Mouse (Mus musculus) heart, embryonic 10.5 days (tissue): ENCODE measurements around the gene Cpt1a. TPM values are rescaled to one million over a fixed set of nuclear protein-coding genes. Genes with fewer than 3 reads are reported as not detected.

Source experiments
- DNase-seq: peaks from one replicate; pipeline ENCODE4 v3.0.0-alpha.2; 2017; ENCODE audit warnings: low spot score
- H3K27ac ChIP-seq: fragments of 300-500 bp; sonication (generic); 2 replicates; pipeline ENCODE4 v1.5.1; 2016; ENCODE audit warnings: mild to moderate bottlenecking
- H3K27me3 ChIP-seq: fragments of 300-500 bp; sonication (generic); 2 replicates; pipeline ENCODE4 v1.6.1; 2016; ENCODE audit warnings: mild to moderate bottlenecking; ENCODE audit not compliant: poor library complexity, insufficient read depth, severe bottlenecking
- H3K36me3 ChIP-seq: fragments of 300-500 bp; sonication (generic); 2 replicates; pipeline ENCODE4 v1.6.1; 2016; ENCODE audit warnings: mild to moderate bottlenecking, moderate library complexity
- H3K4me1 ChIP-seq: fragments of 300-500 bp; sonication (generic); 2 replicates; pipeline ENCODE4 v1.6.1; 2016; ENCODE audit warnings: mild to moderate bottlenecking
- H3K4me3 ChIP-seq: fragments of 300-500 bp; sonication (generic); 2 replicates; pipeline ENCODE4 v1.5.1; 2016; ENCODE audit warnings: mild to moderate bottlenecking, moderate library complexity
- H3K9me3 ChIP-seq: fragments of 300-500 bp; sonication (generic); 2 replicates; pipeline ENCODE4 v1.6.1; 2016; ENCODE audit warnings: mild to moderate bottlenecking, moderate library complexity
- WGBS: fragments of 180-500 bp; shearing (Covaris S2); methylation state at CpG from one replicate; pipeline ENCODE4 v1.1.7; 2016; 5-methylcytosine and 5-hydroxymethylcytosine counted together
- microRNA-seq: library from miRNA; unstranded; fragments of <30 nt; microRNA quantifications from one replicate; pipeline ENCODE4, GENCODE M21; 2017
- polyA plus RNA-seq: library from polyadenylated mRNA; unstranded; fragments of >200 nt; fragmentation: Nextera tagmentation; extraction: Ambion mirVana; gene quantifications from 2 replicates; pipeline ENCODE4 v1.2.1, GENCODE M21; 2016

Cpt1a gene
- polyA plus RNA-seq, 1 experiment from 2014 or later, result 7.1 TPM

DNA sequence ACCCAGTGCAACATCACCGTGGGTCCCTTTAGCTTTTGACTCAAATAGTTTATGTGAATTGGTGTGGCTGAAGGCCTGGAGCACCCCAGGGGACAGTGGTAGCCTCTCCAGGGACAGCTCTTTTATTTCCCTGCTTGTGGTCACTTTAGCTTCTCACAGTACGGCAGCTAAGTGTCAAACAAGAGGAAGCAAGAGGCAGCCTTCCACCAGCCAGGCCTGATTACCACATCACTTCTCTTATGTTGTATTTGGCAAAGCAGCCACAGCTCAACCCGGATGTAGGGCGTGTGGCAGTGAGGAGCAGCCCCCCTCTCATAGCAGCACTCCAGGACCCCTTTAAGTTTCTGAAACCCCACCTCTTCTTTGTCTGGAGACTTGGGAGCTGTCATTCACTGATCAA lies 100.8 kb downstream of the Cpt1a start:
- Histone ChIP-seq H3K4me1 (no peaks in the 10 kb centered on the region), H3K27ac (no peak overlapping the region), H3K36me3 (no peaks in the 10 kb centered on the region), H3K4me3 (no peak overlapping the region), H3K9me3 (no peaks in the 10 kb centered on the region), H3K27me3 (no peaks in the 10 kb centered on the region)
- no peak for DNase-seq
- WGBS, result 60% methylated on average over 4 of the region's 4 CpGs

DNA sequence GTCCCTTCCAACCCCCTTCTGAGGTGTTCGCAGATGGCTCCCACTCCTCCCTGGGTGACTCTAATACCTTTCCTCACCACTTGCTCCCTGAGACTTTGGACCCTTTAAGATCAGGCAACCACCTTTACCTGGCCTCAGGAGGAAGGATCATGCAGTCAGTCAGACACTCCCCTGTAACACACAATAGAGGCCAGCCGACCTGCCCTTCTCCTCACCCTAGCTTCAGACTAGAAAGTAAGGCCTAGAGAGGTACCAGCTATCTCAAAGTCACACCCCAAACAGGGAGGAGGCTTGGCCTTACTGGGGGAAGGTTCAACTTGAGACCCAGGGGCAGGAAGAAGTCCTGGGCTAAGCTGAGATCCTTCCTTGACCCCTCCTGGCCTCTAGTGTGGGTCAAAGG lies 102.1 kb downstream of the Cpt1a start:
- 87% methylated on average over 2 of the region's 2 CpGs for WGBS
- H3K27ac ChIP-seq, result no peak overlapping the region
- no peaks in the 10 kb centered on the region for H3K27me3 ChIP-seq
- no peaks in the 10 kb centered on the region for H3K36me3 ChIP-seq
- no peak for DNase-seq
- no peak overlapping the region for H3K4me3 ChIP-seq
- no peaks in the 10 kb centered on the region for H3K9me3 ChIP-seq
- no peaks in the 10 kb centered on the region for H3K4me1 ChIP-seq

DNA sequence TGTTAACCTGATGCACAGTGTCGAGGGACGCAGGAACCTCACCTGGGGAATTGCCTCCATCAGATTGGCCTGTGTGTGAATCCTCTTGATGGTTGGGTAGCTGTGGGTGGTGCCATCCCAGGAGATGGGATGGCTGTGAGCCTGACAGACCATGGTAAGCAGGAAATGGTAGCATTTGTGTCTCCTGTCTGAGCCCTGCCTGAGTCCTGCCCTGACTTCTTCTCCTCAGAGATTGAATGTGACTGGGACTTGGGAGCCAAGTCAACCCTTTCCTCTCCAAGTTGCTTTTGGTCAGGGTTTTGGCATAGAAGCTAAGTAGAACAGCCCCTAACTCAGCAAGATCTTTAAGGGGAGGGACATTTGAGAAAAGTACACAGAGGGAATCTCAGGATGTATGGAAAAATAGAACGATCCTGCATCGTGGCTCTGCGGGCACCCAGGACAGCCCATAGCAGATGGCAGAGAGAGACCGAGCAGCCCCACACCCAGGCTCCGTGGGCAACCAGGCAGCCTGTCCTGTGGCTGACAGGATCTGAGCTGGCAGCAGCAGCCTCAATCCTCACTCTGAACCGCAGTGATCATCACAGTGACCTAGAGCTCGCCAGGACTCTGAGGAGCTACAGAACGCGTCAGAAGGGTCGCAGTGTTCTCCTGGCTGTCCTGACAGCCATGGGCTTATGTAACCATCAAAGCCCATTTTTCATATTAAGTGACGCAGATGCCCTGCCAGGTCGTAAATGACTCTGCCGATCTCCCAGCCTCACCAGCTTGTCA lies 106.1 kb downstream of the Cpt1a start:
- WGBS, result 81% methylated on average over 15 of the region's 15 CpGs
- DNase-seq, result no peak
- H3K4me3 ChIP-seq, result no peak overlapping the region
- H3K27ac ChIP-seq, result no peak overlapping the region
- H3K4me1 ChIP-seq, result peaks cover 5% of the 10 kb centered on the region; the same call in 1 of the 2 replicates
- no peaks in the 10 kb centered on the region for H3K36me3 ChIP-seq
- H3K27me3 ChIP-seq, result no peaks in the 10 kb centered on the region
- no peaks in the 10 kb centered on the region for H3K9me3 ChIP-seq

DNA sequence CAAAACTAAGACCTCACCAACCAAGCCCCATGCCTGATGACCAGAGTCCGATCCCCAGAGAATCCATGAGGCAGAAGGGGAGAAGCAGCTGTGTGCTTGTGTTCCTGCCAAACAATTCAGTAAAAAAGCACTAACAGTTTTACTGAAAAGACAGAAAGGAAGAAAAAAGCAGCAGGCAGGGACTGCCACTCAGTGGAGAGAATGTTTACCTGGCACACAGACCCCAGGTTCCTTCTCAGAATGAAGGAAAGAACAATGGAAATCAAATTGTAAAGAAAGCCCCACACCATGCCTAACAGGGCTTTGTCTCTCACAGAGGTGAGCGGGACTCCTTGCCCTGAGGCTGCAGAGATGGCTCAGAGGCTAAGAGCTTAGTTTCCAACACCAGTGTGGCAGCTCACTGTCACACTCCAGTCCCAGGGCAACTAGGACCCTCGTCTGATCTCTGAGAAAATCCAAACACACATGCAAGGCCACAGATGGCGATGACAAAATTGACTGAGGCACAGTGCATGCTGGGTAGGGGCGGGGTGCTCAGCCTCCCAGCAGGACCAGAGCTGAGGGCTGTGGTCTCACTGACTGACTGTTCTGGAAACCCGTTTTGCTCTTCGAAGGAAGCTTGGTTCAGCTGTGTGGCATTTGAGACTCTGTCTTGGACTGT lies 107.2 kb downstream of the Cpt1a start:
- H3K27ac ChIP-seq, result no peak overlapping the region
- no peak overlapping the region for H3K4me3 ChIP-seq
- peaks cover 14% of the 10 kb centered on the region; the same call in 1 of the 2 replicates for H3K4me1 ChIP-seq
- DNase-seq, result no peak
- no peaks in the 10 kb centered on the region for H3K36me3 ChIP-seq
- H3K9me3 ChIP-seq, result no peaks in the 10 kb centered on the region
- 65% methylated on average over 7 of the region's 7 CpGs for WGBS
- H3K27me3 ChIP-seq, result no peaks in the 10 kb centered on the region

DNA sequence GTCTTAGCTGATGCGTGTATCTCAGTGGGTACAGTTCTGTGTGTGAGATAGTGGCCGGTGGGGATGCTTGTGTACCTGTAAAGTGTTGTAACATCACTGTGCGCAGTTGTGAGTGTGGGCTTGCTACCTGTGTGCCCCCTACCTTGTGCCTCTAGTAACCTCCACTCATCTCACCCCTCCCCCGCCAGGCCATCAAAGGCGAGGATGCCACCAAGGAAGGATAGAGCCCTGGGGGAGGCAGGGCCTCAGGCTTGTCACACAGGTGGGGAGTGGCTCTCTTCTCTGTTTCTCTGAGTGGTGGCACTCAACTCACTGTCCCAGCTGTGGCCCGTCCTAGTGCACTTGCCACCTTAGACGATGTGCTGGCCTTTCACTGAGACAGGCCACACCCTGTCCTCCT lies 108.9 kb downstream of the Cpt1a start:
- H3K4me3 ChIP-seq, result no peak overlapping the region
- DNase-seq, result no peak
- H3K9me3 ChIP-seq, result no peaks in the 10 kb centered on the region
- WGBS, result 75% methylated on average over 7 of the region's 7 CpGs
- H3K27me3 ChIP-seq, result no peaks in the 10 kb centered on the region
- H3K4me1 ChIP-seq, result peaks cover 17% of the 10 kb centered on the region; the same call in 1 of the 2 replicates
- no peak overlapping the region for H3K27ac ChIP-seq
- H3K36me3 ChIP-seq, result no peaks in the 10 kb centered on the region

DNA sequence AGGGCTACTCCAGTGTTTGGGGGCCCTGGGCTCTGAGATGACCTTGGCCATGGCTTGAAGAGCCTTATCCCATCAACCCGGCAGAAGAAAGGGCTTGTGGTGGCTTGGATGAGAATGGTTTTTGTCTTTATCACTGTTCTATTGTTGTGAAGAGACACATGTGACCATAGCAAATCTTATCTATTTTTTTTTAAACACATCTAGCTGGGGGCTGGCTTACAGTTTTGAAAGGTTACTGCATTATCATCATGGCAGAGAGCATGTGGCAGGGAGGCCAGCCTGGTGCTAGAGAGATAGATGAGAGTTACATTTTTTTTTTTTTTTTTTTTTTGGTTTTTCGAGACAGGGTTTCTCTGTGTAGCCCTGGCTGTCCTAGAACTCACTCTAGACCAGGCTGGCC lies 109.8 kb downstream of the Cpt1a start:
- no peaks in the 10 kb centered on the region for H3K27me3 ChIP-seq
- no peak overlapping the region for H3K4me3 ChIP-seq
- H3K9me3 ChIP-seq, result no peaks in the 10 kb centered on the region
- H3K36me3 ChIP-seq, result no peaks in the 10 kb centered on the region
- peaks cover 17% of the 10 kb centered on the region; the same call in 1 of the 2 replicates for H3K4me1 ChIP-seq
- 63% methylated on average over 2 of the region's 2 CpGs for WGBS
- no peak overlapping the region for H3K27ac ChIP-seq
- DNase-seq, result no peak

DNA sequence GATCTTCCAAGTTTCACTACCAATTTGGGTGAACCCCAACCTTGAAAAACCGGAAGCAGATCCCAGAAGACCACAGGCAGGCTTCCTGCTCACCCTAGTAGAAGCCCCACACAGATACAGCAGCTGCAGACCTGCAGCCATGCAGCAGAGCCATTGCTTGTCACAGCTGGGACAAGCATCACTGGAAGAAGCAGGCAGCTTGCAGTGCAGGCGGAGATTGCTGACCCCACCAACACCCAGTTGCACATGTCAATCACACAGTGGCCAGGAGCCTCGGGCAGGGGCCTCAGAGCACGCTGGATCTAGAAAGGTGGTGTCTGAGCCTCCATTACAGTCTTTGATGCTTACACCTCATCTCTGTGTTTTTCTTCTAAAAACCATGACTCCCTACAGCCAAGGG lies 112.0 kb downstream of the Cpt1a start:
- Histone ChIP-seq H3K9me3 (no peaks in the 10 kb centered on the region), H3K4me3 (no peak overlapping the region), H3K27me3 (peaks cover 10% of the 10 kb centered on the region; the same call in 1 of the 2 replicates), H3K4me1 (peaks cover 17% of the 10 kb centered on the region; the same call in 1 of the 2 replicates), H3K27ac (no peak overlapping the region), H3K36me3 (no peaks in the 10 kb centered on the region)
- DNase-seq, result no peak
- 35% methylated on average over 4 of the region's 4 CpGs for WGBS

DNA sequence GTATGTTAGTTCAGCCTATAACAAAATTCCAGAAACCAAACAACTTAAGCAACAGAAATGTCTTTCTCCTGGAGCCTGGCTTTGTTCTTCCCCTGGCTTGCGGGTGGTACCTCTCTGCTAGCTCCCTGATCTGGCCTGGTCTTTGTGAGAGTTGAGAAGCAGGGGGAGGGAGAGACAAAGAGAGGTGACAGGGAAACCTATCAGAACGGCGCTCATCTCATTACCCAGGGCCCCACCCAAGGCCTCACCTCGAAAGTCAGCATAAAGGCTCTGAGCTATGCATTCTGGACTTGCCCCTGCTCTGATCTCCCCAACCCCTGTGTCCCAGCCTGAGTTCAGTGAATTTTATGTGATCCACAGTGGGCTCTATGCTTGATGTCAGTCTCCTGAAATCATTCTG lies 112.5 kb downstream of the Cpt1a start:
- 31% methylated on average over 4 of the region's 4 CpGs for WGBS
- Histone ChIP-seq H3K27ac (no peak overlapping the region), H3K36me3 (no peaks in the 10 kb centered on the region), H3K27me3 (peaks cover 10% of the 10 kb centered on the region; the same call in 1 of the 2 replicates), H3K9me3 (no peaks in the 10 kb centered on the region), H3K4me1 (peaks cover 17% of the 10 kb centered on the region; the same call in 1 of the 2 replicates), H3K4me3 (no peak overlapping the region)
- no peak for DNase-seq

Small RNA genes lying within 50 kb of the gene (microRNA-seq; reads per million reads assigned to microRNA genes)
- gene Mir6984, result not detected

Other genes starting within 250 kb of the Cpt1a start
- gene Mrpl21, start 39.4 kb upstream of the Cpt1a start, polyA plus RNA-seq, result 114 and 118 TPM in 2 replicates
- 7.2 and 7.4 TPM in 2 replicates for gene Ighmbp2, start 39.3 kb upstream of the Cpt1a start, polyA plus RNA-seq
- gene Tesmin, start 66.5 kb downstream of the Cpt1a start, polyA plus RNA-seq, result 0.21 and 1.1 TPM in 2 replicates
- 13.5 and 14.9 TPM in 2 replicates for gene Gal, start 92.2 kb downstream of the Cpt1a start, polyA plus RNA-seq